Mouse (Mus musculus) mesoderm, embryonic 11.5 days (tissue): ENCODE results near the gene Fkbp4.
"Not testable (repeated sequence)": the region's sequence is repeated elsewhere in the genome, so short reads cannot be mapped to it uniquely, and the experiment has no call there.

ENCODE experiments used
- DNase-seq: peaks from one replicate; pipeline ENCODE4 v3.0.0-alpha.2; 2012; ENCODE audit warnings: low read depth, low spot score

The Fkbp4 gene

DNA sequence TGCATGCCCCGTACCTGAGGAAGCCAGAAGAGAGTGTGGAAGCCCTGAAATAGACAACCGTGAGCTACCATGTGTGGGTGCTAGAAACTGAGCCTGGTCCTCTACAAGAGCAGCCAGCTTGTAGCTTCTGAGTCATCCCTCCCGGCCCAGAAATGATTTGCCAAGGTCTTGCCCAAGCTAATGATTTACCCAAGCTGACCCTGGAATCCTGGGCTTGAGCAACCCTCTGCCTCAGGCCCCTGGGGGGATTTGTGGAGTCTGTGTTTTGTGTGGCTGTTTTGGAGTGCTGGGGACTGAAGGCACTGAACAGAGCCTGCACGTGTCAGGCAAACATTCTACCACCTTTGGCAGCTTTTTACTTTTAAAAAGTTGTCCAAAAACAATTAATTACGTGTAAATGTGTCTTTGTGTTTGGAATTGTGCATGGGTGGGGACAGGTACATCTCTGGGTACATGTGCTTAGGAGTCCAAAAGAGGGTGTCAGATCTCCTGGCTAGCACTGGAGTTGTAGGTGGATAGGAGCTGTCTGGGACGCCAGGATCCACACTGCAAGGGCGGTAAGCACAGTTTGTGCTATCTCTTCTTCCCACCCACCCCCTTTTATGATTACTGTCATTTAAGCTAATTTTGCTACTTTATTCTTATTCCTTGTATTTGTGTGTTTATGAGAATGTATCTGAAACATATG is 40.8 kb downstream of the Fkbp4 start:
- no peak for DNase-seq

DNA sequence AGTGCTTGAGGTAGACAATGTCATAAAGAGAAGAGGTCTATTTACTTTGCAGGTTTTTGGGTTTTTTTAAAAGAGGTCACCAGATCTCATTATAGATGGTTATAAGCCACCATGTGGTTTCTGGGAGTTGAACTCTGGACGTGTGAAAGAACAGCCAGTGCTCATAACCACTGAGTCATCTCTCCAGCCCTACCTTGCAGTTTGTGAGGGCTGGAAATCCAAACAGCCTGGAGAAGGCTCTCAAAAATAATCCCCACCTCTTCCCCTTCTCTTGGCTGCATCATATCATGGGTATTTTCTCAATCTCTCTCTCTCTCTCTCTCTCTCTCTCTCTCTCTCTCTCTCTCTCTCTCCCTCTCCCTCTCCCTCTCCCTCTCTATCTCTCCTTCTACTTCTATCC is 47.8 kb downstream of the Fkbp4 start:
- no peak for DNase-seq

DNA sequence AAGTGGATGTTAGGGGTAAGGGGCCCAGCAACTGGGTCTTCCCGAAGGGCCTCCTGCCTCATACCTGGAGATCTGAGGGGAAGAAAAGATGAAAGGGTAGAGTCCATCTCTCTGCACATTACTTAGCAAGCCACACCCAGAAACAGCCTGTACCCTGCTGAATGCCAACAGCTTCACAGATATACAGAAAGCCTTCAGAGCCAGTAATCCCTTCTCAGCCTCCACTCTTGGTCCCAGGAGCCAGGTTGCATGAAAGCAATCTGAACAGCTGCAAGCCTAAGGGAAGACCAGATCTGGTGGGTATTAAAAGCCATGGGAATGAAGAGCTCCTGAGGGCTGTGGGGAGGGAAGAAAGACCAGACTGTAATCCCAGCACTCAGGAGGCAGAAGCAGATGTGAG is 49.3 kb downstream of the Fkbp4 start:
- DNase-seq = no peak

DNA sequence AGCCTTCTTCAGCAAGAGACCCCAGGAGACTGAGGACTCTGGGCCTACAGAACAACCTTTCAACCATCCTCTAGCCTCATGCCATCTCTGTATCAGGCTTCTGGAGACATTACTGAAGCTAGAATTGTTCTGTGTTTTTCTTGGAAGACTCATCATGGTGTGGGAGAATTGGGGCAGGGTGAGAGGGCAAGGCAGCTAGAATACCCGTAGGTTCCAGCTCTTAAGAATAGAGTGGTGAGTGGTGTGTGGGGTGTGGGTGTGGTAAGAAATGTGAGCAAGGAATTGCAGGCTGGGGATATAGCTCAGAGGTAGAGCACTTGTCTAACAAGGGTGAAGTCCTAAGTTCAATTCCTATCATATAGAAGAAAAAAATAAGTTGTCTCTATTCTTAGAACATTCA is 53.5 kb downstream of the Fkbp4 start:
- DNase-seq = no peak

DNA sequence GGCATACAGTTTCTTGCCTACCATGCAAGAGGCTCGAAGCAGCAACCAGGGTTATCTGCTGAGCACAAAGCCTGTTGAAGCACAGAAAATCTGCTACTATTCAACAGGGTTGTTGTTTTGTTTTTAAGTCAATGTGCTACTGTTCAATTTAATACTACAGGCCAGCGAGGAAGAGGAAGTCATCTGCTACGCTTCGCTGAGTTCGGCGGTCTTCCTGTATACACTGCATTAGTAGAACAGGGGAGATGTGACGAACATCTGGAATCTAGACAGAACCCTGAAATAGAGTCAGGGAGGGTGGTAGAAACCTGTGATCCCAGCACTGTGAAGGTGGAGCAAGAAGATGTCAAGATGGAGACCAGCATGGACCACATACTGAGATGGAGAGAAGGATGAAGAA is 54.7 kb downstream of the Fkbp4 start:
- DNase-seq = no peak

DNA sequence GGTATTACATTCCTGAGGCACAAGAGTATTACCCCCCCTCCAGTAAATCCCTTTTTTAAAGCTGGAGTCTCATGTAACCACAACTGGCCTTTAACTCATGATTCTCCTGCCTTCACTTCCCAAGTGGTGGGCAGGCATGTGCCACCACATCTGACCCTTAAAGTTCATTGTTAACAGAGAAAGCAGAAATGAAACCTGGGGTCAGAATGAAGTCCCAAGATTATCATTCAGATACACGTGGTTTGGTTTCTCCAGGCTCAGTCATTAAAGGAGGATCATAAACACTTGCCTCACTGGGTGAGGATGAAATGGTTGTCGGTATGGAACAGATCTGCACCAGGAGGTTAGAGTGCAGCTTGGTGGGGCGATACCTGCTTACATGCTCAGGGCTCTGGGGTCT is 57.2 kb downstream of the Fkbp4 start:
- DNase-seq = no peak

DNA sequence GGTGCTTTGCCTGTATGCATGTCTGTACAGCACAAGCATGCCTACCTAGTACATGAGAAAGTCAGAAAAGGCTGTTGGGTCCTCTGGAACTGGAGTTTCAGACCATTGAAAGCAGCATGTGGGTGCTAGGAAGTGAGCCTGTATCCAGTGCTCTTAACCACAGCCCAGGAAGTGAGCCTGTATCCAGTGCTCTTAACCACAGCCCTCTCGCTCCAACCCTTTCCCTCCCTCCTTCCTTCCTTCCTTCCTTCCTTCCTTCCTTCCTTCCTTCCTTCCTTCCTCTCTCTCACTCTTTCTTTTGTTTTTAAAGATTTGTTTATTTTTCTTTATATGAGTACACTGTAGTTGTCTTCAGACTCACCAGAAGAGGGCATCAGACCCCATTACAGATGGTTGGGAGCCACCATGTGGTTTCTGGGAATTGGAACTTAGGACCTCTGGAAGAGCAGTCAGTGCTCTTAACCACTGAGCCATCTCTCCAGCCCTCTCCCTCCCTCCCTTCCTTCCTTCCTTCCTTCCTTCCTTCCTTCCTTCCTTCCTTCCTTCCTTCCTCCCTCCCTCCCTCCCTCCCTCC is 57.8 kb downstream of the Fkbp4 start:
- DNase-seq = not testable (repeated sequence)
